Mouse (Mus musculus): ENCODE measurements around the gene Cpm. TPM values are rescaled to one million over a fixed set of nuclear protein-coding genes. Genes with fewer than 3 reads are reported as not detected.

Cpm gene
- total RNA-seq, 2 experiments from 2014 or later: 2.6 to 2.7 TPM

DNA sequence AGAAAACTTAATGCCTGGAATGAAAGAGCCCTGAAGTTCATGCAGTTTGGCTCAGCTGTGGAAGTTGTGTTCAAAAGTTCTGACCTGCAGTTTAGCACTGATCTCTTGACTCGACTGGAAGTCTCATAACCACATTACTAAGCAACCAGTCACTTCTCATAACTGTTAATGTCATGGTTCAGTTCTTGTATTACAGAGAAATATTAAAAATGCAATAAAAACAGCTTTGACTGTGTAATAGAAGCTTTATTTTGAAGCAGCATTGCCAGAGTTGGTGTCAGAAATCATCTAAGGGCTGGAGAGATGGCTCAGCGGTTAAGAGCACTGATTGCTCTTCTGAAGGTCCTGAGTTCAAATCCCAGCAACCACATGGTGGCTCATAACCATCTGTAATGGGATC, 1.5 kb downstream of the Cpm start:
- DNase-seq: no peak
- intact Hi-C loops (cut with DNase I): no loop called here

DNA sequence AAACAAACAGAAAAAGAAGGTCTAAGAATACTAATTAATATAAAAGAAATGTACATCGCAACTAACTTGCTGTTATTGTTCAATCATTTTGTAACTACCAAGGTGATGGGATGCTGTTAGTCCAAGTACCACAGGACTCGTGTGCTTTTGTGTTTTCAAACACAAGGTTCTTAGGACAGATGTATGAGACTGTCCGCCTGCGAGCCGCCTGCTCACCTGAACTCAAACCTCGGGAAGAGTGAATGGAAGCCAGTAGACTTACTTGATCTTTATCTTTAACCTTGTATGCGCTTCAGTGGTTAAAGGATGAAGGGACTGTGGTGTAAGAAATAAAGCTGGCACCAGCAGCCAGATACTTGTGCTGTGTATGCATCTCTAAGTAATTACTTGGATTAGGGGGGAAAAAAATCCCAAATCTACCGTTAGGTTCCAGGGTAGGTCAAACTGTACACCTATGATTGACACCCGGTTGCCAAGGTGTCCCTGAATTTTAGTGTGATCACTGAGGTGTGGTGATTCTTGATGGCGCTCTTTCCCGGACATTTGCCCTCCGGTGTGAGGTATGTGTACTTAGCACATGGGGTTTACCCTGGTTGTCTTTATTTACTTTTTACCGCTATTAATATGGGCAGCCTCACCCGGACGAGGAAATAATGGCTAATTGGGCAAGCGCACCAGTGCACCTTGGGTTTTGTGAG, 2.4 kb downstream of the Cpm start:
- no peak for DNase-seq
- intact Hi-C loops (cut with DNase I): no loop called here

DNA sequence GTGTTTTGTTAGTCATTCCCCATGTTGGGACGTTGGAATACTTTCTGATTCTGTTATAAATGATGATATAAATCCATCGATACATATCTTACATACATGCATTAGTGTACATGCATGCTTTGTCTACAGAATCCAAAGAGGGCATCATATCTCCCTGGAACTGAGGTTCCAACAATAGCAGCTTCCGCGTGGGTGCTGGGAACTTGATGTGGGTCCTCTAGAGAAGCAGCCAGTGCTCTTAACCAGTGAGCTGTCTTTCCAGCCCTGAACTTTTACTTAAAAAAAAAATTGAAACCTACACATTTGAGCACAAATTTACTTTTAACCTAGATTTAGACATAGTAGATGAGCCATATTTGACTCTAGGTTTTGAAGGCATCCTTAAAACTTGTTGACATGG, 3.1 kb downstream of the Cpm start:
- intact Hi-C loops (cut with DNase I): no loop called here
- no peak for DNase-seq

DNA sequence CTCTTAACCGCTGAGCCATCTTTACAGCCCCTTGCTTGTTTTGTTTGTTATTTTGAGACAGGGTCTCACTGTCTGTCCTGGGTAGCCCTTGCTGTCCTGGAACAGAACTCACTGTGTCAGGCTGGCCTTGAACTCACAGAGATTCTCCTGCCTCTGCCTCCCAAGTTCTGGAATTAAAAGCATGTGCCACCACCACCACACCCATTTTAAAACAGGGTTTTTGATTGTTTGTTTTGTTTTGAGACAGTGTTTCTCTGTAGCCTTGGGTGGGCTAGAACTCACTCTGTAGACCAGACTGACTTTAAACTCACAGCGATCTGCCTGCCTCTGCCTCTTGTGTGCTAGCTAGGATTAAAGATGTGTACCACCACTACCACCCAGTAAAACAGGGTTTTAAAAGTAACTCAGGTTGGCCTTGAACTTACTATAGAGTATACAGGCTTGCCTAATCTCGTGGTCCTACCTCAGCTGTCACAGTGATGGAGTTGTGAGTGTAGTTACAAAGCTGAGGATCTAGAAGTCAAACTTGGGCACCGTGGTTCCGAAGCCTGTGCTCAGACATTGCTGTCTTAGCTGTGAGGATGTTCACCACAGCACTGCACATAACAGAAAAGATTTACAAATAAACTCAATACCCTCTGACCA, 4.4 kb downstream of the Cpm start:
- DNase-seq: no peak
- intact Hi-C loops (cut with DNase I): no loop called here

DNA sequence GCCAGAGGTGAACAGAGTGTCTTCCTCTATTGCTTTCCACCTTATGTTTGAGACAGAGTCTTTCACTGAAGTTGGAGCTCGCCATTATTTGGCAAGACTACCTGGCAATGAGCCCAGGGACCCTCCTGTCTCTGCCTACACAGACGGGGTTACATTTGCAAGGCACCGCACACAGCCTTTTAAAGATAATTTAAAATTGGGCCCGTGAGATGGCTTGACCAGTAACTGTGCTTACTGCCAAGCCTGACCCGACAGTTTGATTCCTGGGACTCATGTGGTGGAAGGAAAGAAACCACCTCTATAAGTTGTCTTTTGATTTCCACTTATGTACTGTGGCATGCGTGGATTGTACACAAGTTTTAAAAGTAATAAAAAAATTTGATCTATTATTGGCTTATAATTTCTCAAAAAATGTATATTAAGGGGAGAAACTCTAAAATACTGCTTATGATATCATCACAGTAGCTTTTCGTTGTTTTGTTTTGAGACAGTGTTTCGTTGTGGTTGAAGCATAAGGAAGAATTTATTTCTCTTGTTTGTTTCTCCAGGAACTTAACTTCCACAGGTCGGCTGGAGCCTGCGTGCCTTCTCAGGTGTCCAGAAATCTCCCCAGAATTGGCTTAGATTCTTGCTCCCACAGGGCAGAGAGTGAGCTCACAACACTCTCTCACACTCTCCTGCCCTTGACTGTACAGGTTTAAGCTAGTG, 5.2 kb downstream of the Cpm start:
- intact Hi-C loops (cut with DNase I): no loop called here
- DNase-seq: no peak

DNA sequence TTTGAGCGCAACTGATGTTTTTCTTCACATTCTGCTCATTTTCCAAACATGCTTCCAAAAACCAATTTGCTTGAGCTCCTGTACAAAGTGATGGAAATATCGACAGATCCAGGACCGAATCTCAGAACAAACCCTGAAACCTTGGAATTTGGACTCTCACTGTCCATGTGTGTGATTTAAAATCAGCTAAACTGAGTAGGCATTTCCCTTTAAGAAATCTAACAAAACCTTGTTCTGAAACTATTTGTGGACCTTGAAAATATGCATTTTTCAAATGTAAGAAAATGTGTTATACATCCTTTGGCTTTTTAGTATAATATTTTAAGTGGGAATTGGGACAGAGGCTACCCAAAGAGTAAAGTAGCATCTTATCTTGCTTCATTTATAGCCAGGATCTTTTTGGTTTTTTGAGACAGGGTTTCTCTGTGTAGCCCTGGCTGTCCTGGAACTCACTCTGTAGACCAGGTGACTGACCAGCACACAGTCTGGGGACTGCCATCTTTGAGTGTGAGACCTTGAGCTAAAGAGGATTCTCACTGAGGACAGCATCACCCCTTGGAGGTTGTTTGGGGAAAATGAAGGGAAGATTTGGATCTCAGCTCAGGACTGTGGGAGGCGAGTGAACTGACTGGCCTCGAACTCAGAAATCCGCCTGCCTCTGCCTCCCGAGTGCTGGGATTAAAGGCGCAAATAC, 5.9 kb downstream of the Cpm start:
- DNase-seq: no peak
- intact Hi-C loops (cut with DNase I): no loop called here

DNA sequence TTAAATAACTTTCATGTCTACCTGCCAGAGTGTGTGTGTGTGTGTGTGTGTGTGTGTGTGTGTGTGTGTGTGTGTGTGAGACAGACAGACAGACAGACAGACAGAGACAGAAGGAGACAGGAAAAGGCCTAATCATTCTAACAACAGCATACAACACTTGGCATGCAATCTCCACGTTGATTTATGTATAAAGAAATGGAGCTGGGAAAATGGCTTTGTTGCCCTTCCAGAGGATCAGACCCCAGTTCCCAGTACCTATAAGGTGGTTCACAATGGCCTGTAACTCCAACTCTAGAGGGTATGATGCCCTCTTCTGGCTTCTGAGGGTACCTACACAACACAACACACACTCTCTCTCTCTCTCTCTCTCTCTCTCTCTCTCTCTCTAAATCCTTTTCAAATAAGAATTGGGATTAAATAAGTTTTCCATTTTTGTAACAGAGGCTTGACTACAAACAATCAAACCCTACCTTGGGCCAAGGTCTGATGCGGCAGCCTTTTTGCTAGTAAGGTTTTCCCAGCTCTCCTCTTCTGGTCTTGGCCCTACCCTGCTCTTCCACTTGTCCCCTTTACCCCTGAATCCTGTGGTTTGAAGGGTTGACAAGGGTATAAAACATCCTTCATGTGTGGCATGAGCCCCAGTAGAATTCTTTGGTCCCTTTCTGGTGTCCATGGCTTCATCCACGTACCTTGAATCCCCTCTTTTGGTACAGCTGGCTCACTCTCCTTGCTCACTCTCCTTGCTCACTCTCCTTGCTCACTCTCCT, 6.7 kb downstream of the Cpm start:
- intact Hi-C loops (cut with DNase I): no loop called here
- no peak for DNase-seq

DNA sequence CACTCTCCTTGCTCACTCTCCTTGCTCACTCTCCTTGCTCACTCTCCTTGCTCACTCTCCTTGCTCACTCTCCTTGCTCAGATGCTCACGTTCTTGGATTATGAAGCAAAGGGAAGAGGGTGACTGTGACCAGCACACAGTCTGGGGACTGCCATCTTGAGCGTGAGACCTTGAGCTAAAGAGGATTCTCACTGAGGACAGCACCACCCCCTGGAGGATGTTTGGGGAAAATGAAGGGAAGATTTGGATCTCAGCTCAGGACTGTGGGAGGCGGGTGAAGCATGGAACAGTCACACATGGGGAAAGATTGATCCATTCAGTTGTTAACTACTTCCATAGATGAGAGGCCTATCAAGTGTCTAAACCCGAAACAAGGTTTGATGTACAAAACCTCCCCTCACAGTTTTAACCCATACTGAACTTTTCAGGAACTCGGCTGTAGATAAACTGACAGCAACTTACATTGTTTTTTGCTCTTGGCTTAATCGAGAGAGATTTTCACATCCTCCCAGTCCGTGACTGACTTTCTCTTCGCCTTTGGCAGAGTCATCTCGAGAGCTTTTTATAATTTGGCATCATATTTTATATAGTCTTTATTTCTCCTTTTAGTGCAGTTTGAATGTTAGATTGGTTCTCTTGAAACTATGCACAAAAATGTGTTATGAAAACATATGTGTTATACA, 7.9 kb downstream of the Cpm start:
- intact Hi-C loops (cut with DNase I): no loop called here
- no peak for DNase-seq

DNA sequence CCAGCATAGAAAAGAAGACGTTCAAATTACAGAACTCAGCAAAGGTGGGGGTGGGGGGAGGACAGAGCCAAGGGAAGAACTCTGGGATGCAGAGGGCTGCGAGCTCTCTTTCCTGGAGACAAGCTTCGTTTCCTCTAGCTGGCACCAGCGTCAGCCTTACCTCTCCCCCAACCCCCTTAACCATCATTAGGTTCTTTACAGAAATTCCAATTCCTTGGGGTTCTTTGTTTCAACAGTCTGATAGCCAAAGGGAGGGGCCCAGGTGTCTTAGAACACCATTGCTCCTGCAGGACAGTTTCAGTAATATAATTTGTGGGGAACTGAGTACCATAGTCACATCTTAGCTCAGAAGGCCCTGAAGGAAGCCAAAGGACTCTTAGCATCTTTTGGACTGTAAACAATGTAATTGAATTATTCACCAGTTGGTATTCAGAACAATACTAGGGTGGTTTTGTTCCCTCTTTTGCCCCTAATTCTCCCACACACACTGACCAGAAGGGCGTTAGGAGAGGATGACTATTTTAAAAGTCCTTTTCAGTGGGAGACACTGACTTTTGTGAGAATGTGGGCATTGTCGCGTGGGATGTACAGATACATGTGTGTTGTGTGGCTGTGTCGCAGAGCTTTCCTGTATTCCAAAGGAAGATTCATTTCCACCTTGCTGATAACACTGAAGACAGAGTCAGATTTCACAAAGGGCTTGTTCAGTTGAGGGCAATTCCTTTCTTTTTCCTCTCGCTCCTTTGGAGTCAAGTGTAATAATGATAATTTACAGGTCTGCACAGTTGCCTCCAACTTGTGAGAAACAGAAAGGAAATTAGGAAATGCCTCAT, 8.7 kb downstream of the Cpm start:
- no peak for DNase-seq
- intact Hi-C loops (cut with DNase I): no loop called here

DNA sequence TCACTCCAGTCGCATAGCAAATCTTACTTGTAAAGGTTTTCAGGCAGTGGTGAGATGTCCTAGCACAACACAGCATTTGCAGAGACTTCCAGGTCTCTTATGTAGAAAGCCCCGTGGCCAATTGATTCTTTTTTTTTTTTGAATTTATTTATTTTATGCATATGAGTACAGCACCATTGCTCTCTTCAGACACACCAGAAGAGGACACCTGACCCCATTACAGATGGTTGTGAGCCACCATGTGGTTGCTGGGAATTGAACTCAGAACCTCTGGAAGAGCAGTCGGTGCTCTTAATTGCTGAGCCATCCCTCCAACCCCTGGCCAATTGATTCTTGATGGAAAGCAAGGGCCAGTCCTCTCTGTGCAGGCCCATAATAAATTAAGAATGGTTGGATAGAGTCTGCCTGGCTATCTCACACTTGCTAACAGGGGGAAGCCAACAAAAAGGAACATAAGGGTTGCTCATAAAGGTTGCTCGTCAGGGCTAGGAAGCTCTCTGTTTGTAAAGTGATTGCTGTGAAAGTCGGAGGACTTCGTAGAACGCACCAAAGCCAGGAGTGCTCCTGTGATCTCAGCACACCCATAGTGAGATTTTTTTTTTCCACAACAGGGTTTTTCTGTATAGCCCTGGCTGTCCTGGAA, 9.4 kb downstream of the Cpm start:
- DNase-seq: no peak
- intact Hi-C loops (cut with DNase I): no loop called here

DNA sequence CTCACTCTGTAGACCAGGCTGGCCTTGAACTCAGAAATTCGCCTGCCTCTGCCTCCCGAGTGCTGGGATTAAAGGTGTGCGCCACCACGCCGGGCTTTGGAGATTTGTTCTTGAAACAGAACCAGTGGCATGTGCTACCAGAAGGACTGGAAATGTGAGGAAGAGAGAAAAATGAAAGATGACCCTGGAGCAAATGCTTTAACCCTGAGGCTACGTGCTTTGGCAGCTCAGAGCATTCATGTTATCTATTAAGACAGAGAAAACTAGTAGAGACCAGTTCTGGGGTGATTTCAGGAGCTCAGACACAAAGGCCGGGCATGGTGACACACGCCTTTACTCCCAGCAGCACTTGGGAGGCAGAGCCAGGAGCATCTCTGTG, 9.9 kb downstream of the Cpm start:
- intact Hi-C loops (cut with DNase I): no loop called here
- DNase-seq: no peak

DNA sequence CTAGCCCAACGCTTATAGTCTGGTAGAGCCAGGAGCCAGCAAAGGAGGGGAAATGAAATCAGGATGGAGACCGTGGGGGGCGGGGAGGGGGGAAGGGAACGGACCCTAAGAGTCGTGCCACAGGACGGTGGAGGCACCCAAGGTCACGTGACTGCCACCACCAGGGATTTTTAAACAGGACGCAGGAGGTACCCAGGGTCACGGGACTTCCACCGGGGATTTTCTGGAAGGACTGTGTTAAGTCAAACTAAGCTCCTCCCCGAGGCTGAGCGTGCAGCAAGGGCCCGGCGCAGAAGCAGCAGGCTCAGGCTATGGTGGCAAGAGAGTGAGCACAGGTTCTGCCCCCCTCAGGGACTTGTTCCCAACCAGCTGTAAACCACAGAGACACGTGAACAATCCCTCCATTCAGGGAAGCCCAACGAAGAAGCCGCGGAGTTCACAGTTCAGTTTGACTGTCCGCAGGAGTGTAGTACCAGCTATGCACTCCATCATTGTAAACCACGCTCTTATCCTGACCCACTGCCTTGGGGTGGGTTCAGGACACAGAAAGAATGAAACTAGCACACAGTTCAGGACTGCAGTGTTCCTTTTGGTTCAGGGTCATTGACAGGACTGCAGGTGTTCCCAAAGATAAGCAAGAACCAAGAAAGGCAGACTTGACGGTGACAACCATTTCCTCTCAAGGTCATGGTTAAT, 10.7 kb downstream of the Cpm start:
- no peak for DNase-seq

DNA sequence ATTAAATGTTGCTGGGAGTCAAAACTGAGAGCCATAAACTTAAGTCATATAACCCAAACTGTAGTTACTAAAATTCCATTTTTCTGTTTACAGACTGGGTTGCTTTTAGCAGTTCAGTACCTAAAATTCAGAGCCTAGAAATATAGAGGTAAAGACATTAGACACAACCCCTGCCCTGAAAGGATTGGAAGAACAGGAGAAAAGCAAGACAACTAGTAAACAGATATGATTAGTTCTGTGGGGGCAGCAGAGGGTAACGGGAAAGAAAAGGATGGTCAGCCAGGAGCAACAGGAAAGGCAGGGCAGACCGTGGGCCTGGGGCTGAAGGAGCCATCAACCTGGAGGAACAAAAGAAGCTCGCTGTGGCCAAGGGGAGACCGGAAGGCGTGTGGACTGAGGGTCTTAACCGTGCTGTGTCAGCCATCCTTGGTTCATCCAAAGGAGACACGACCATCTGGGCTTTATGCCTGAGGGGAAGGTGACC, 11.3 kb downstream of the Cpm start:
- intact Hi-C loops (cut with DNase I): no loop called here
- no peak for DNase-seq

More for the DNA sequence above, 10.7 kb downstream of the Cpm start:
- intact Hi-C loops (cut with DNase I): no loop called here

DNA sequence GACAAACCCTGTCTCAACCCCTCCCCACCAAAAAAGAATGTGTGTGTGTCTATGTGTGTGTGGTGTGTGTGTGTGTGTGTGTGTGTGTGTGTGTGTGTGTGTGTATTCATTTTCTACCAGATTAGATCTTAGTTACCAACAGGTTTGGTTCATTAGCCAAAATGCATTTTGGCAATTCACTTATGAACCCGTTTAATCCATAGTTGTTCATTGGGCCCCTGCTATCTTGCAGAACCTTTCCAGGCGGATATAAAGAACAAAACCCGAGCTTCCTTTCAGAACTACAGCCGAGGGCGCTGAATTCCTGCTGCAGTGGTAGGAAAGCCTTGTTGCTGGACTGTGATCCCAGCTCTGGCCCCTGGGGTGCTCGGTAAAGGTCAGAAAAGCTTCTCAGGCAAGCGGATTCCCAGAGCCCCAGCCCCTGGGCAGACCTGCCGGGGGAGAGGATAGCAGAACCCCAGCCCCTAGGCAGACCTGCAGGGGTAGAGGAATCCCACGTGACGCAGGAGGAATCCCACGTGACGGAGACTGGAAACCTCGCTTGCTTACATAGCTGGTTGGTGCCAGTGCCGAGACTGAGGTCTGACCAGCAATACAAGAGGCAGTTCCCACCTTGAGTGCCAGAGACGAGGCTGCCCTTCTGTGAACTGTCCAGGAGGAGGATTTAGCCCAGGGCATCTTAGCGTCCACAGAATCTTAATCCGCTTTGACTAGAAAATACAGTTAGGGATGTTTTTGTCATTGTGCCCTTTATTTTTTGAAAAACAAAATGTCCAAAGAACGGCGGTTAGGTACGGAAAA, 12.3 kb downstream of the Cpm start:
- intact Hi-C loops (cut with DNase I): no loop called here
- DNase-seq: no peak

DNA sequence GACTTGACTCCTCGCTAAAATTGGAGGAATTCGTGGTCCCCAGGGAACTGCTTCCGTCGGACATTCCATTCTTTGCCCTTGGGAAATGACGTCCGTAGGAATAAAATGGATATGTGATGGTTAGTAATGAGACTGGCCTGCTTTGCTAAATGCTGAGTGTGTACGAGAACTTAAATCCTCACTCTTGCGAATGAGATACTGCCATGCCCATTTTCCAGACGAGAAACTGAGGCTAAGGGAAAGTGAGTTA, 12.8 kb downstream of the Cpm start:
- intact Hi-C loops (cut with DNase I): no loop called here
- peak in 1 of 2 experiments; percentile 9 for DNase-seq

DNA sequence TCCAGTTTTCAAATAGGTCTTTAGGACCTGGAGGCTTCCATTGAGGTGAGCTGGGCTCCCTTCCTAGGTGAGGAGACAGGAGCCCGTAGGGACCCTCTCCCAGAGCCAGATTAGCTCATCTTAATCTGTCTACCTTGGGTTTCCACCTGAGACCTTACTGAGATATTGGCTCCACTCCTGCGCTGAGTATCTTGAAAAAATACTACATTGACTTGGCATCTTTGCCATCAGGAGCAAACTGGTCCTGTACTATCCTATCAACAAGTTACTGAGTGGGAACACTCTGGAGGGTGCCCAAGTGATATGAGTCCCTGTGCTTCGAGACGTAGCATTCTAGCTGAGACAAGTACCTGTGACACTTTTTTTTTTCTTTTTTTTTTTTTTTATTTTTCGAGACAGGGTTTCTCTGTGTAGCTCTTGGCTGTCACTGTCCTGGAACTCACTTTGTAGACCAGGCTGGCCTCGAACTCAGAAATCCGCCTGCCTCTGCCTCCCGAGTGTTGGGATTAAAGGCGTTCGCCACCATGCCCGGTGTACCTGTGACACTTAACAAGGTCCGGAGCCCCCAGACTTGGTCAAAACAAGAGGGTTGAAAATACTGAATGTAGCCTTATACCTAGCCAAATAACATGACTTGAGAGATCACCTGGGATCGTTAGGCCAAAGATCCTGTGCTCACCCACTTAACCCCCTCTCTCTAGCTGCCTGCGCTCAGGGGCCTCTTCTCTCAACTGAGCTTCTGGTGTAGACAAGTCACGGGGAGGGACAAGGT, 13.4 kb downstream of the Cpm start:
- DNase-seq: no peak
- intact Hi-C loops (cut with DNase I): no loop called here

DNA sequence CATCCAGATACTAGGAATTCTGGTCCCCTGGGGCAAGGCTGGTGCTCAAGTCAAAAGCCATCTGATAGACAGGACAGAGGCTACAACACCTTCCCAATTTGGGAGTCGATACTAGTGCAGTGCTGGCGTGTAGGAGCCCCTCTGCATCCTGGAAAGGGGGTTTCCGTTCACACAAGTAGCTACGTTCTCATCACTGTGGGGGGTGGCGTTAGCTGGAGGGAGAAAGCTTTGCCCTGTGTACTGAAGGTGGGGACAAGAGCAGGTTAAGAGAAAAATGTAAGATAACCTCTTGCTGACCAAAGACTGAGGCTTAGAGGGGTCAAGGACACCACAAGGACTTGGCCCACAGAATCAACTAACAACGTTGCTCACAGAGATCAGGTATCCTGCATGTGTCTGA, 14.0 kb downstream of the Cpm start:
- intact Hi-C loops (cut with DNase I): no loop called here

More for the DNA sequence above, 14.0 kb downstream of the Cpm start:
- DNase-seq: no peak
